Mouse (Mus musculus): ENCODE data around the gene Taf5l.

- TF ChIP-seq POLR2A (IDR thresholded peaks at IDR 0.05; ENCODE audit: borderline replicate concordance, control insufficient read depth, low read depth, low read length) (no peak; the same call in 1 of the 2 replicates), CTCF (IDR thresholded peaks at IDR 0.05; ENCODE audit: control insufficient read depth, insufficient read depth, low read length) (no peak)
Measured at GRCm38 (mm10) chr8:123982291-123982793, 38.9 kb downstream of the Taf5l start.

Measured in bone marrow, adult 2 months (tissue).